Mouse (Mus musculus) central nervous system, embryonic 14 days (tissue): ENCODE results near the gene Abcd4. TPM values are rescaled to one million over a fixed set of nuclear protein-coding genes. Genes with fewer than 3 reads are reported as not detected.

Experiments
- polyA plus RNA-seq: library from polyadenylated mRNA; depleted of rRNA; stranded (reverse); fragments of >200 nt; gene quantifications from 2 replicates; pipeline ENCODE4 v1.2.3, GENCODE M21; 2012; rRNA removed

The Abcd4 gene
- 26.4 and 28.8 TPM in 2 replicates for polyA plus RNA-seq

DNA sequence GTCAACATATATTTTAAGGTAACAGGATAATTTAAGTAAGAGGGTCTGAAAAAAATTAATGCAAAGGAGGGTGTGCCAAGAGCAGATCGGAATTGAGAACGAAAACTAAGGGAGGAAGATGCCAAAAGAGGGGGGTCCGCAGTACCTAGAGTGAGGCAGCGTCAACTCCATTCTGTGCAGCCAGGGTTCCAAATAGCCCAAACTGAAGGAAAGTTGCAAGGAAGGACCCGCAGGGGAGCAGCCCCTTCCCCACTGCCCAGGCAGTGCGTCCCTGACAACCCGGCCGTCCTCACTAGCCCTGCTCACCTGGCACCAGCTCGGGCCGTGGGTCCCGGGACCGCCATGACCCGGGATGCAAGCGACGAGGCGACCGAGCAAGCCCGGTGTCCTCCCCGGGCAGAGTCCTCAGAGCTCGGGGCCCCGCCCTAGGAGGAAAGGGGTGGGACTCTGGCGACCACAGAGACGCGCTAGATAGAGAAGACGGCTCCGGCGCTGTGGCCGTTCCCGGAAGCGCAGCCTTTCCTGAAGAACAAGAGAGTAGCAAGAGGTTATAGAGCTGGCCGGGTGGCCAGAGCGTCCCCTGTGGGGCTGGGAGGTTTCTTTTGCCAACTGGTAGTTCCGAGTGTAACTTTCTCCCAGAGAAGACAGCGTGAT lies at the start of gene Abcd4:
Gene Abcd4, minus strand, starts transcription at position 437 of the 654 bp plus-strand sequence.

GRCm38 (mm10) chr12:84640654-84641053 lies 23.4 kb upstream of the Abcd4 start, which contains the start of gene Vrtn:
Gene Vrtn, plus strand, starts transcription at chr12:84641019.

GRCm38 (mm10) chr12:84569336-84569970 lies 47.8 kb downstream of the Abcd4 start, which contains the start of gene Vsx2:
Gene Vsx2, plus strand, starts transcription at chr12:84569762.

Other genes with a start within 250 kb of the Abcd4 start
- 8.6 and 8.9 TPM in 2 replicates for gene Entpd5, start 208.4 kb downstream of the Abcd4 start, polyA plus RNA-seq
- gene Bbof1, start 208.3 kb downstream of the Abcd4 start, polyA plus RNA-seq: 4.4 TPM in 2 replicates
- gene Rnf113a2, start 200.2 kb downstream of the Abcd4 start, polyA plus RNA-seq: 18.6 and 20.9 TPM in 2 replicates
- gene Aldh6a1, start 166.4 kb downstream of the Abcd4 start, polyA plus RNA-seq: 16.6 and 16.7 TPM in 2 replicates
- gene Lin52, start 166.0 kb downstream of the Abcd4 start, polyA plus RNA-seq: 26.2 and 27.0 TPM in 2 replicates
- gene Vsx2, start 47.7 kb downstream of the Abcd4 start, polyA plus RNA-seq: 2.1 and 3.9 TPM in 2 replicates
- gene Vrtn, start 23.6 kb upstream of the Abcd4 start, polyA plus RNA-seq: 0.05 TPM in 1 of 2 replicates, not detected in the other
- 5.0 and 6.6 TPM in 2 replicates for gene Syndig1l, start 81.4 kb upstream of the Abcd4 start, polyA plus RNA-seq
- gene Npc2, start 155.7 kb upstream of the Abcd4 start, polyA plus RNA-seq: 71.8 and 73.0 TPM in 2 replicates
- gene Isca2, start 155.8 kb upstream of the Abcd4 start, polyA plus RNA-seq: 104 and 113 TPM in 2 replicates